In genomic region chr13:49556924-49557323, GRCm38 (mm10) we compare ENCODE assay signal across 17 mouse cellular contexts. TPM values are rescaled to one million over a fixed set of nuclear protein-coding genes. Genes with fewer than 3 reads are reported as not detected.
DNase-seq lines count a peak whose midpoint lies in the region; ATAC-seq and TF ChIP-seq lines count a peak whose summit lies in the region.
"Had no signal": no experiment of that assay in that cellular context is flagged by ENCODE, and none has a peak within 500 bp of the region (broad histone marks: within the 10 kb centered on the region; RNA-seq: fewer than 3 reads in every experiment).

No protein-coding gene starts in this region.

- H3ac ChIP-seq in C2C12 (ENCODE audit: control insufficient read depth, insufficient read length, low read depth), result no peak overlapping the region

- H3K79me3 ChIP-seq in C2C12 (ENCODE audit: low read depth), result no peaks in the 10 kb centered on the region

- ATAC-seq in megakaryocyte progenitor cell, adult 5-6 weeks (replicated peaks; ENCODE audit: poor library complexity), result no peak
- ATAC-seq: forebrain, embryonic 14.5 days; forebrain, postnatal 0 days; hindbrain, postnatal 0 days; intestine, embryonic 15.5 days had no signal

- H3K79me2 ChIP-seq in C2C12 (ENCODE audit: control insufficient read depth, insufficient read depth), result no peaks in the 10 kb centered on the region

- no peak overlapping the region for H3K4me3 ChIP-seq in C2C12 (ENCODE audit: insufficient read depth, poor library complexity, severe bottlenecking)
- H3K4me3 ChIP-seq: gastrocnemius, adult 2 months; heart, adult 2 months; heart, embryonic 10.5 days; heart, embryonic 13.5 days; intestine, embryonic 15.5 days had no signal

- no peaks in the 10 kb centered on the region for H3K27me3 ChIP-seq in C2C12 (ENCODE audit: control insufficient read depth, insufficient read depth, insufficient read length)
- H3K27me3 ChIP-seq: heart, embryonic 13.5 days; intestine, embryonic 15.5 days had no signal

- intact Hi-C loops in left cerebral cortex, postnatal 14 days (cut with DNase I), result no loop called here

- no peak for TF ChIP-seq CTCF in C2C12 (IDR thresholded peaks at IDR 0.05; ENCODE audit: control insufficient read depth, insufficient read depth, insufficient read length)

- H3K36me3 ChIP-seq in C2C12 (ENCODE audit: control insufficient read depth, insufficient read depth), result no peaks in the 10 kb centered on the region
- H3K36me3 ChIP-seq: heart, embryonic 10.5 days; heart, embryonic 13.5 days; intestine, embryonic 15.5 days had no signal

- DNase-seq in Muller cell, postnatal 12 days (ENCODE audit: inconsistent ontology term), result peak; percentile 80
- DNase-seq in induced T-regulatory cell, adult 2 months (ENCODE audit: low read depth), result peak; percentile 37
- DNase-seq in left cerebral cortex, postnatal 14 days (ENCODE audit: low spot score in 2 of 2), result no peak
- no peak for DNase-seq in right cerebral cortex, postnatal 36 days (ENCODE audit: low spot score in 2 of 2)
- DNase-seq: adrenal gland, postnatal 10 days; forebrain, postnatal 0 days; kidney, adult 11 months had no signal

TF ChIP-seq in C2C12, 6 proteins besides CTCF, POLR2A, EP300 and RAD21:
- TF ChIP-seq MYOD1 (IDR thresholded peaks at IDR 0.05; ENCODE audit: control insufficient read depth, insufficient read length, low read depth), result no peak
- peak; percentile 47 for TF ChIP-seq FOSL1 (IDR thresholded peaks at IDR 0.05; ENCODE audit: insufficient read depth, low read length, poor library complexity, severe bottlenecking)

RNA-seq across cellular contexts. Expression of gene Aspn, which starts 12.7 kb away (rescaled TPM):
- 0.14 TPM for polyA plus RNA-seq in C2C12 (2012; fragmentation: generic; extraction: Trizol)
- 1 to 10 TPM; 1.4 to 1.9 TPM for total RNA-seq in left cerebral cortex, postnatal 14 days (2021)
- total RNA-seq in megakaryocyte progenitor cell, adult 5-6 weeks (2015), result not detected in 2 replicates
- not detected in 2 replicates for total RNA-seq in megakaryocyte progenitor cell, adult 5-6 weeks (2017)
- total RNA-seq: MEL had no signal

RNA-seq across cellular contexts. Expression of gene Omd, which starts 25.3 kb away (rescaled TPM):
- 0.32 TPM for polyA plus RNA-seq in C2C12 (2012; fragmentation: generic; extraction: Trizol)
- 1 to 10 TPM; 1.5 to 1.9 TPM for total RNA-seq in left cerebral cortex, postnatal 14 days (2021)
- total RNA-seq in megakaryocyte progenitor cell, adult 5-6 weeks (2015), result not detected in 2 replicates
- total RNA-seq in megakaryocyte progenitor cell, adult 5-6 weeks (2017), result 0.04 TPM in 1 of 2 replicates, not detected in the other

RNA-seq across cellular contexts. Expression of gene Ogn, which starts 50.9 kb away (rescaled TPM):
- polyA plus RNA-seq in C2C12 (2012; fragmentation: generic; extraction: Trizol), result 4.6 TPM
- 1 to 10 TPM; 5.4 to 7.3 TPM for total RNA-seq in left cerebral cortex, postnatal 14 days (2021)
- not detected in 2 replicates for total RNA-seq in megakaryocyte progenitor cell, adult 5-6 weeks (2015)
- total RNA-seq in megakaryocyte progenitor cell, adult 5-6 weeks (2017), result 0.27 TPM in 1 of 2 replicates, not detected in the other

RNA-seq across cellular contexts. Expression of gene Ecm2, which starts 52.3 kb away (rescaled TPM):
- 0.04 TPM for polyA plus RNA-seq in C2C12 (2012; fragmentation: generic; extraction: Trizol)
- total RNA-seq in left cerebral cortex, postnatal 14 days (2021), result 1 to 10 TPM; 2.0 to 2.4 TPM
- not detected in 2 replicates for total RNA-seq in megakaryocyte progenitor cell, adult 5-6 weeks (2015)
- 0.10 and 0.17 TPM in 2 replicates for total RNA-seq in megakaryocyte progenitor cell, adult 5-6 weeks (2017)

Comparison
In these comparisons a context has a peak if more than half of its experiments do, and no peak if none do; other contexts are left out.
1. DNase-seq: peak in Muller cell, postnatal 12 days (single experiment) and induced T-regulatory cell, adult 2 months (single experiment); none in left cerebral cortex, postnatal 14 days (0 of 2) and right cerebral cortex, postnatal 36 days (0 of 2).
2. RNA of gene Ogn, which starts 50.9 kb away (total RNA-seq): 5.4 to 7.3 TPM in left cerebral cortex, postnatal 14 days; 0.27 TPM in megakaryocyte progenitor cell, adult 5-6 weeks; every median in the first group is over 4 times any median in the second.